Mouse (Mus musculus) erythroblast, embryonic 14.5 days (primary cell): Measurements from ENCODE around the gene Sdc3.

ENCODE experiments used
- GATA1 ChIP-seq: IDR thresholded peaks from 2 replicates; pipeline ENCODE4 v1.6.1; 2012; ENCODE audit warnings: low read length, inconsistent platforms, mixed read lengths
- TAL1 ChIP-seq: IDR thresholded peaks from 3 replicates; pipeline ENCODE4 v1.6.1; 2012; ENCODE audit warnings: low read length, inconsistent platforms, mixed read lengths

GRCm38 (mm10) chr4:130744058-130744457, 48.3 kb upstream of the Sdc3 start:
- TF ChIP-seq GATA1, result no peak
- TF ChIP-seq TAL1, result no peak
